Mouse (Mus musculus) heart, postnatal 0 days (tissue): ENCODE data around the gene Lmx1a. TPM values are rescaled to one million over a fixed set of nuclear protein-coding genes. Genes with fewer than 3 reads are reported as not detected.

Source experiments
- ATAC-seq: fragments of 200-750 bp; cut with Nextera tagmentation; 2 replicates; pipeline ENCODE4 v1.8.0; 2017; ENCODE audit warnings: low read depth, moderate number of reproducible peaks, moderate library complexity; ENCODE audit not compliant: insufficient read depth
- DNase-seq: peaks from one replicate; pipeline ENCODE4 v3.0.0-alpha.2; 2016; ENCODE audit warnings: low spot score
- H3K27ac ChIP-seq: fragments of 300-500 bp; sonication (generic); 2 replicates; pipeline ENCODE4 v1.5.1; 2014; ENCODE audit warnings: low read depth, mild to moderate bottlenecking
- H3K27me3 ChIP-seq: fragments of 300-500 bp; sonication (generic); 2 replicates; pipeline ENCODE4 v1.6.1; 2014; ENCODE audit warnings: low read length, mixed read lengths; ENCODE audit not compliant: control insufficient read depth, insufficient read depth
- H3K36me3 ChIP-seq: fragments of 300-500 bp; sonication (generic); replicated peaks from 2 replicates; pipeline ENCODE4 v1.6.1; 2014; ENCODE audit warnings: low read length, mixed read lengths; ENCODE audit not compliant: control insufficient read depth, insufficient read depth
- H3K4me1 ChIP-seq: fragments of 300-500 bp; sonication (generic); 2 replicates; pipeline ENCODE4 v1.6.1; 2014; ENCODE audit warnings: antibody characterized with exemption; ENCODE audit not compliant: control insufficient read depth, insufficient read depth
- H3K4me2 ChIP-seq: fragments of 300-500 bp; sonication (generic); 2 replicates; pipeline ENCODE4 v1.6.1; 2014; ENCODE audit warnings: low read depth, mild to moderate bottlenecking, low read length, moderate library complexity
- H3K4me3 ChIP-seq: fragments of 300-500 bp; sonication (generic); 2 replicates; pipeline ENCODE4 v1.5.1; 2014; ENCODE audit warnings: low read depth, low read length
- H3K9ac ChIP-seq: fragments of 300-500 bp; sonication (generic); replicated peaks from 2 replicates; pipeline ENCODE4 v1.6.1; 2014; ENCODE audit warnings: low read depth, low read length, mixed read lengths
- H3K9me3 ChIP-seq: fragments of 300-500 bp; sonication (generic); replicated peaks from 2 replicates; pipeline ENCODE4 v1.6.1; 2016; ENCODE audit warnings: low read length; ENCODE audit not compliant: control insufficient read depth
- CTCF ChIP-seq: IDR thresholded peaks from 2 replicates; pipeline ENCODE4 v1.5.1; 2016; ENCODE audit warnings: antibody characterized with exemption, control low read depth, low read depth
- EP300 ChIP-seq: IDR thresholded peaks from 2 replicates; pipeline ENCODE4 v1.6.1; 2016; ENCODE audit warnings: antibody characterized with exemption, low read depth
- WGBS: fragments of 180-500 bp; shearing (Covaris S2); extraction: QIAGEN DNeasy Blood & Tissue Kit; methylation state at CpG from one replicate; pipeline ENCODE4 v1.1.7; 2014; 5-methylcytosine and 5-hydroxymethylcytosine counted together
- polyA plus RNA-seq: library from polyadenylated mRNA; unstranded; fragments of >200 nt; fragmentation: Nextera tagmentation; extraction: Ambion mirVana; gene quantifications from 2 replicates; pipeline ENCODE4 v1.2.1, GENCODE M21; 2015
- total RNA-seq: library from RNA; depleted of rRNA; stranded (reverse); fragments of >200 nt; gene quantifications from 2 replicates; pipeline ENCODE4 v1.2.3, GENCODE M21; 2014; ENCODE audit warnings: low replicate concordance; rRNA removed

The Lmx1a gene
- total and polyA plus RNA-seq, 2 experiments from 2014 or later: 0.04 TPM; not detected in 1

- Histone ChIP-seq H3K9me3 (no peaks in the 10 kb centered on the region), H3K9ac (no peak overlapping the region), H3K4me3 (no peak overlapping the region), H3K27me3 (no peaks in the 10 kb centered on the region), H3K4me1 (no peaks in the 10 kb centered on the region), H3K4me2 (no peak overlapping the region), H3K27ac (no peak overlapping the region), H3K36me3 (no peaks in the 10 kb centered on the region)
- ATAC-seq: no peak
- TF ChIP-seq EP300: no peak
- no peak for TF ChIP-seq CTCF
- DNase-seq: no peak
- 60% methylated on average over 4 of the region's 4 CpGs for WGBS
Measured at GRCm38 (mm10) chr1:167877931-167878330, 188.9 kb downstream of the Lmx1a start.

GRCm38 (mm10) chr1:167878354-167878753 is 189.3 kb downstream of the Lmx1a start:
- no peaks in the 10 kb centered on the region for H3K4me1 ChIP-seq
- H3K9ac ChIP-seq: no peak overlapping the region
- no peak overlapping the region for H3K4me2 ChIP-seq
- no peak overlapping the region for H3K27ac ChIP-seq
- H3K27me3 ChIP-seq: no peaks in the 10 kb centered on the region
- H3K4me3 ChIP-seq: no peak overlapping the region
- H3K9me3 ChIP-seq: no peaks in the 10 kb centered on the region
- H3K36me3 ChIP-seq: no peaks in the 10 kb centered on the region
- 58% methylated on average over 11 of the region's 11 CpGs for WGBS
- DNase-seq (no peak), ATAC-seq (no peak)
- no peak for TF ChIP-seq CTCF
- TF ChIP-seq EP300: no peak

GRCm38 (mm10) chr1:167885776-167886175 is 196.7 kb downstream of the Lmx1a start:
- H3K9ac ChIP-seq: no peak overlapping the region
- no peaks in the 10 kb centered on the region for H3K9me3 ChIP-seq
- TF ChIP-seq CTCF (no peak), EP300 (no peak)
- ATAC-seq: no peak
- no peak overlapping the region for H3K4me3 ChIP-seq
- no peaks in the 10 kb centered on the region for H3K27me3 ChIP-seq
- no peaks in the 10 kb centered on the region for H3K36me3 ChIP-seq
- no peak overlapping the region for H3K4me2 ChIP-seq
- 82% methylated on average over 5 of the region's 5 CpGs for WGBS
- no peak for DNase-seq
- H3K27ac ChIP-seq: no peak overlapping the region
- no peaks in the 10 kb centered on the region for H3K4me1 ChIP-seq

- Histone ChIP-seq H3K4me2 (no peak overlapping the region), H3K9ac (no peak overlapping the region), H3K4me1 (no peaks in the 10 kb centered on the region), H3K4me3 (no peak overlapping the region), H3K27ac (no peak overlapping the region), H3K27me3 (no peaks in the 10 kb centered on the region), H3K36me3 (no peaks in the 10 kb centered on the region), H3K9me3 (no peaks in the 10 kb centered on the region)
- TF ChIP-seq EP300: no peak
- TF ChIP-seq CTCF: no peak
- ATAC-seq (no peak), DNase-seq (no peak)
- 66% methylated on average over 5 of the region's 5 CpGs for WGBS
Measured at GRCm38 (mm10) chr1:167888120-167888519, 199.1 kb downstream of the Lmx1a start.

GRCm38 (mm10) chr1:167888816-167889215 is 199.8 kb downstream of the Lmx1a start:
- no peak for TF ChIP-seq EP300
- peak; percentile 47 for TF ChIP-seq CTCF

GRCm38 (mm10) chr1:167896234-167896633 is 207.2 kb downstream of the Lmx1a start:
- DNase-seq: peak; percentile 66

More at GRCm38 (mm10) chr1:167888816-167889215, 199.8 kb downstream of the Lmx1a start:
- Histone ChIP-seq H3K9me3 (no peaks in the 10 kb centered on the region), H3K27me3 (no peaks in the 10 kb centered on the region), H3K27ac (no peak overlapping the region), H3K4me1 (no peaks in the 10 kb centered on the region), H3K4me3 (peak overlapping the region; percentile 26), H3K9ac (no peak overlapping the region), H3K4me2 (peak overlapping the region; percentile 53), H3K36me3 (no peaks in the 10 kb centered on the region)
- ATAC-seq (no peak), DNase-seq (peak; percentile 23)
- 20% methylated on average over 9 of the region's 9 CpGs for WGBS

More at GRCm38 (mm10) chr1:167896234-167896633, 207.2 kb downstream of the Lmx1a start:
- Histone ChIP-seq H3K4me1 (no peaks in the 10 kb centered on the region), H3K36me3 (no peaks in the 10 kb centered on the region), H3K4me2 (no peak overlapping the region), H3K4me3 (no peak overlapping the region), H3K27me3 (no peaks in the 10 kb centered on the region), H3K9me3 (no peaks in the 10 kb centered on the region), H3K9ac (no peak overlapping the region), H3K27ac (no peak overlapping the region)
- TF ChIP-seq CTCF (peak; percentile 70), EP300 (no peak)
- ATAC-seq: peak; percentile 64
- 26% methylated on average over 7 of the region's 7 CpGs for WGBS

Other genes with a start within 250 kb of the Lmx1a start
- 0.27 and 2.4 TPM in 2 replicates for gene Lrrc52, start 222.5 kb upstream of the Lmx1a start, total RNA-seq
- 0.21 and 0.46 TPM in 2 replicates for gene Lrrc52, start 222.5 kb upstream of the Lmx1a start, polyA plus RNA-seq
- 0.27 and 4.7 TPM in 2 replicates for gene Rxrg, start 90.9 kb upstream of the Lmx1a start, total RNA-seq
- 3.0 and 3.2 TPM in 2 replicates for gene Rxrg, start 90.9 kb upstream of the Lmx1a start, polyA plus RNA-seq